Mouse (Mus musculus) ZHBTc4 (cell line): Measurements from ENCODE around the gene Retreg3.

Source experiments
- DNase-seq: peaks from one replicate; pipeline ENCODE4 v3.0.0-alpha.2; 2011; ENCODE audit warnings: low read depth, low spot score

Gene Retreg3

GRCm38 (mm10) chr11:101053974-101054373 lies 65.7 kb downstream of the Retreg3 start:
- peak; percentile 70 for DNase-seq

- no peak for DNase-seq
These were observed 66.8 kb downstream of the Retreg3 start for GRCm38 (mm10) chr11:101052751-101053473.

GRCm38 (mm10) chr11:101051617-101052016 lies 68.1 kb downstream of the Retreg3 start:
- DNase-seq: no peak

GRCm38 (mm10) chr11:101051051-101051493 lies 68.6 kb downstream of the Retreg3 start:
- DNase-seq: no peak

- no peak for DNase-seq
These were observed 69.3 kb downstream of the Retreg3 start for GRCm38 (mm10) chr11:101050359-101050758.

- DNase-seq: no peak
These were observed 72.2 kb downstream of the Retreg3 start for GRCm38 (mm10) chr11:101047502-101047901.

- no peak for DNase-seq
These were observed 73.3 kb downstream of the Retreg3 start for GRCm38 (mm10) chr11:101046440-101046839.
